Mouse (Mus musculus) ovary, adult 10 weeks (tissue): ENCODE results near the gene Tmed11. TPM values are rescaled to one million over a fixed set of nuclear protein-coding genes. Genes with fewer than 3 reads are reported as not detected.

ENCODE experiments used
- polyA plus RNA-seq: library from polyadenylated mRNA; stranded (reverse); fragments of 350-450 nt; fragmentation: Illumina TruSeq; extraction: RNeasy Lipid Tissue Mini Kit (QIAGEN cat#74804); gene quantifications from one replicate; pipeline ENCODE4 v1.2.3, GENCODE M21; 2014

Gene Tmed11
- not detected for polyA plus RNA-seq

DNA sequence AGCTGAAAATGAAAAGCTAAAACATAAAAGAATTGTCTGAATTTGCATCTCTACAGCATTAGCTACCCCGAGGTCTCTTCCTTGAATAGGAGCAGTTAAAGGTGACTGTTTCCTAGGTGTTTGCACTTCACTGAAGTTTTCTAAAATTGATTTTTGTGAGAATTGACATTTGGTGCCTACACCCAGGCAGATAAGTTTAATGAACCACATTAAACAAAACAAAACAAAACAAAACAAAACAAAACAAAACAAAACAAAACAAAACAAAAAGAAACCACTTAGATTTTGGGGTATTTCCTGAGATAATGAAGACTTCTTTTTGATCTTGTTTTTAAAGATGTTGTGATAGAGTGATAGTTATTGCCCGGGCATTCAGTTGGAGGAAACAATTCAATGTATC, at the start of gene Tmed11:
Tmed11 (minus strand) TSS at position 101 of the 400 bp plus-strand sequence.

DNA sequence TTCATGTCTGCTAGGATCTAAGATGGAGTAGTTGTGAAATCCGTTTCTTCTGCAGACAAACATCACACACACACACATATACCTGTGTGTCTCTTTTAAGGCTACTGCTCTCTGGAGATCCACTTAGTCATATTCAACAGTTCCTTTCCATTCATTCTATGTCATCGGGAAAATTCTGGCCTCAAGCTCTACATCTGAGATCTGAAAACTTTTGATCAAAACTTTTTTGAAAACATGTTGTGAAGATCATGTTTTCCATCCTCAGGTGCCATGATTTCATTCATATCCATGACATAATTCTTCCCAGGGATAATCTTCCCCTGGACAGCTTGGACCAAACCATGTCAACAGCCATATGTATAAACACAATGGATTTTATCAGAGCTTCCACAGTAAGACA, 13.6 kb upstream of the Tmed11 start, which contains the start of gene Vmn2r8:
Vmn2r8 (minus strand) TSS at position 101 of the 400 bp plus-strand sequence.

DNA sequence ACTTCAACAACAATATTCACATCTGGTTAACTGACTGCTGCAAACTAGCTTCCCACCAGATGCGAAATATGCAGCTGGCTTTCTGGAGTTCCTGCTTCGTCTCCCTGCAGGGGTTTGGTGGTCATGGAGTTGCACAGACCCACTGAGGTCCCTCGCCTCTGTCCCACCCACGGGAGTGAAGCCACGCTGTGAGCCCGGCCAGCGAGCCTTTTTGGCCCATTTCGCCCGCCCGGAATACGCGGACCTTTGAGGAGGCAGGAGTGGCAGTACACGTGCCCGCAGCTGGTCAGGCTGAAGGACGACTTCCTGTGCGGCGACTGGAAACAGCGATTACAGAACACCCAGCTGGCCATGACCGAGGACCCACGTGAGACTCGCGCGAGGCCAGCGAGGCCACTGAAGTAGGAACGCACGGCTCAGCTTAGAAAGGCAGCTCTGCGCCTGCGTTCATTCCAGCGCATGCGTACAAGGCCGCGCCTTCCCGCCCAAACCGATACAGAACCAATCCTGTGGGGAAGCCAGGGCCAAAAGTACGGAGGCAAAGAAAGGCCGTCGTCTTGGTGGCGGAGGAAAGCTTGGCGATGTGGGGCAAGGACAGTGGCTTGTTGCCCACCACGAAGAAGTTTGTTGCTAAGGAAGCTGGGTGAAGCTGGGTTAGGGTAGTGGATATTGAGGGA, 20.4 kb downstream of the Tmed11 start, which contains the start of gene Rnf212:
Rnf212 (minus strand) TSS at position 353 of the 677 bp plus-strand sequence.

Other genes with a start within 250 kb of the Tmed11 start
- 0.48 TPM for gene Cplx1, start 245.3 kb downstream of the Tmed11 start, polyA plus RNA-seq
- gene Gak, start 165.6 kb downstream of the Tmed11 start, polyA plus RNA-seq, result 44.5 TPM
- gene Tmem175, start 165.6 kb downstream of the Tmed11 start, polyA plus RNA-seq, result 24.3 TPM
- 12.3 TPM for gene Idua, start 135.0 kb downstream of the Tmed11 start, polyA plus RNA-seq
- 3.6 TPM for gene Dgkq, start 125.7 kb downstream of the Tmed11 start, polyA plus RNA-seq
- not detected for gene Slc26a1, start 119.8 kb downstream of the Tmed11 start, polyA plus RNA-seq
- 6.7 TPM for gene Fgfrl1, start 103.0 kb downstream of the Tmed11 start, polyA plus RNA-seq
- 0.66 TPM for gene Rnf212, start 20.4 kb downstream of the Tmed11 start, polyA plus RNA-seq
- gene Vmn2r8, start 13.5 kb upstream of the Tmed11 start, polyA plus RNA-seq, result not detected
- not detected for gene Vmn2r9, start 57.2 kb upstream of the Tmed11 start, polyA plus RNA-seq
- gene Vmn2r10, start 211.2 kb upstream of the Tmed11 start, polyA plus RNA-seq, result not detected